Comparison of ENCODE assay signal across 22 mouse cellular contexts in genomic region chr13:73298717-73299116, GRCm38 (mm10). TPM values are rescaled to one million over a fixed set of nuclear protein-coding genes. Genes with fewer than 3 reads are reported as not detected.
A peak's percentile ranks its signal among the peaks of the same experiment; 100 is the strongest.
DNase-seq lines count a peak whose midpoint lies in the region; ATAC-seq lines count a peak whose summit lies in the region.
"Had no signal": no experiment of that assay in that cellular context is flagged by ENCODE, and none has a peak within 500 bp of the region (broad histone marks: within the 10 kb centered on the region; RNA-seq: fewer than 3 reads in every experiment).

No protein-coding gene starts in this region.

- no peak overlapping the region for H3K9ac ChIP-seq in heart, embryonic 14.5 days (ENCODE audit: low read length)
- H3K9ac ChIP-seq in liver, embryonic 12.5 days, result no peak overlapping the region
- H3K9ac ChIP-seq: forebrain, embryonic 13.5 days; forebrain, postnatal 0 days; hindbrain, embryonic 15.5 days had no signal

- ATAC-seq in heart, embryonic 14.5 days (ENCODE audit: insufficient number of reproducible peaks, insufficient read depth, low FRiP score, low read depth), result peak; percentile 94
- peak; percentile 91 for ATAC-seq in liver, embryonic 12.5 days
- ATAC-seq: CD4-positive, CD25-positive, alpha-beta regulatory T cell, adult 4 months; forebrain, embryonic 13.5 days; forebrain, postnatal 0 days had no signal

- WGBS in heart, embryonic 10.5 days, result 7% methylated on average over 4 of the region's 4 CpGs
- 8% methylated on average over 4 of the region's 4 CpGs for WGBS in heart, embryonic 14.5 days
- 16% methylated on average over 4 of the region's 4 CpGs for WGBS in liver, embryonic 12.5 days (ENCODE audit: insufficient replicate concordance)

- 0 out of 2 replicates have a peak overlapping the region, but pooled peaks have one; percentile 20 for H3K4me2 ChIP-seq in heart, embryonic 14.5 days (ENCODE audit: low read length)
- H3K4me2 ChIP-seq in liver, embryonic 12.5 days, result peak overlapping the region; percentile 42
- H3K4me2 ChIP-seq: forebrain, embryonic 13.5 days; hindbrain, embryonic 15.5 days had no signal

- peak; percentile 97 for DNase-seq in heart, embryonic 10.5 days (ENCODE audit: low spot score)
- DNase-seq in heart, postnatal 25 days (ENCODE audit: low spot score), result no peak
- no peak for DNase-seq in heart, adult 11 months
- peak; percentile 51 for DNase-seq in heart, postnatal 4 days
- no peak for DNase-seq in heart, postnatal 10 days
- no peak for DNase-seq in kidney, postnatal 10 days
- DNase-seq: adrenal gland, adult 8-10 months; adrenal gland, postnatal 36 days; B cell, adult 2 months; cerebellum, adult 2 months; forebrain, postnatal 0 days; gastrocnemius, postnatal 14 days; kidney, adult 18-20 months had no signal

- H3K27ac ChIP-seq in heart, embryonic 10.5 days, result peak overlapping the region; percentile 81; the same call in 1 of the 2 replicates
- H3K27ac ChIP-seq in heart, embryonic 14.5 days (replicated peaks in 1 of 2; ENCODE audit: control insufficient read depth in 1 of 2, insufficient read depth in 1 of 2, low read depth in 2 of 2, low read length in 2 of 2), result peak overlapping the region; percentile 92
- peak overlapping the region; percentile 45; the same call in 1 of the 2 replicates for H3K27ac ChIP-seq in liver, embryonic 12.5 days
- H3K27ac ChIP-seq: embryonic facial prominence, embryonic 10.5 days; forebrain, embryonic 13.5 days; hindbrain, embryonic 15.5 days had no signal

- no peaks in the 10 kb centered on the region for H3K9me3 ChIP-seq in heart, embryonic 10.5 days
- H3K9me3 ChIP-seq in heart, embryonic 14.5 days (ENCODE audit: control insufficient read depth, low read length), result no peaks in the 10 kb centered on the region
- no peaks in the 10 kb centered on the region for H3K9me3 ChIP-seq in liver, embryonic 12.5 days (replicated peaks)
- H3K9me3 ChIP-seq: embryonic facial prominence, embryonic 10.5 days; forebrain, embryonic 13.5 days; hindbrain, embryonic 15.5 days had no signal

- no peak overlapping the region for H3K4me3 ChIP-seq in heart, embryonic 10.5 days
- H3K4me3 ChIP-seq in heart, embryonic 14.5 days (ENCODE audit: control insufficient read depth in 1 of 2, insufficient read depth in 1 of 2, low read depth in 1 of 2, low read length in 2 of 2), result no peak overlapping the region
- H3K4me3 ChIP-seq in liver, embryonic 12.5 days, result no peak overlapping the region
- H3K4me3 ChIP-seq: embryonic facial prominence, embryonic 10.5 days; forebrain, embryonic 13.5 days; hindbrain, embryonic 15.5 days had no signal

- H3K36me3 ChIP-seq in heart, embryonic 10.5 days, result no peaks in the 10 kb centered on the region
- H3K36me3 ChIP-seq in heart, embryonic 14.5 days (ENCODE audit: control insufficient read depth, insufficient read depth, low read length), result no peaks in the 10 kb centered on the region
- H3K36me3 ChIP-seq in liver, embryonic 12.5 days, result no peaks in the 10 kb centered on the region
- H3K36me3 ChIP-seq: embryonic facial prominence, embryonic 10.5 days; G1E; hindbrain, embryonic 15.5 days had no signal

- no peaks in the 10 kb centered on the region for H3K27me3 ChIP-seq in heart, embryonic 10.5 days (ENCODE audit: insufficient read depth, poor library complexity, severe bottlenecking)
- no peaks in the 10 kb centered on the region for H3K27me3 ChIP-seq in heart, embryonic 14.5 days (ENCODE audit: control insufficient read depth, insufficient read depth, low read length)
- H3K27me3 ChIP-seq in liver, embryonic 12.5 days (replicated peaks), result no peaks in the 10 kb centered on the region
- H3K27me3 ChIP-seq: forebrain, embryonic 13.5 days; hindbrain, embryonic 15.5 days had no signal

- intact Hi-C loops in heart, postnatal 25 days (cut with DNase I), result no loop called here
- intact Hi-C loops in heart, postnatal 10 days (cut with DNase I), result no loop called here

- peaks cover 40% of the 10 kb centered on the region for H3K4me1 ChIP-seq in heart, embryonic 10.5 days
- H3K4me1 ChIP-seq in heart, embryonic 14.5 days (ENCODE audit: control insufficient read depth in 2 of 2, insufficient read depth in 2 of 2, low read length in 2 of 2), result peaks cover 20 to 30% of the 10 kb centered on the region in 2 experiments
- peaks cover 21% of the 10 kb centered on the region for H3K4me1 ChIP-seq in liver, embryonic 12.5 days
- H3K4me1 ChIP-seq: embryonic facial prominence, embryonic 10.5 days; forebrain, embryonic 13.5 days; hindbrain, embryonic 15.5 days had no signal

RNA-seq across cellular contexts. Expression of gene Mrpl36, which starts 29.6 kb away (rescaled TPM):
- 145 and 181 TPM in 2 replicates for polyA plus RNA-seq in heart, embryonic 10.5 days (2016; fragmentation: Nextera tagmentation; extraction: Ambion mirVana)
- total RNA-seq in heart, postnatal 25 days (2021), result 10 to 100 TPM; 52.7 to 54.5 TPM
- 173 and 176 TPM in 2 replicates for polyA plus RNA-seq in heart, embryonic 14.5 days (2014; fragmentation: Nextera tagmentation; extraction: Ambion mirVana)
- 10 to 100 TPM; 41.6 to 43.9 TPM for total RNA-seq in heart, postnatal 4 days (2021)
- total RNA-seq in heart, postnatal 10 days (2021), result 10 to 100 TPM; 43.0 to 46.9 TPM
- 142 and 151 TPM in 2 replicates for polyA plus RNA-seq in liver, embryonic 12.5 days (2016; fragmentation: Nextera tagmentation; extraction: Ambion mirVana)

RNA-seq across cellular contexts. Expression of gene Ndufs6, which starts 29.6 kb away (rescaled TPM):
- 499 and 600 TPM in 2 replicates for polyA plus RNA-seq in heart, embryonic 10.5 days (2016; fragmentation: Nextera tagmentation; extraction: Ambion mirVana)
- 1,000 to 10,000 TPM; 1,182 to 1,218 TPM for total RNA-seq in heart, postnatal 25 days (2021)
- polyA plus RNA-seq in heart, embryonic 14.5 days (2014; fragmentation: Nextera tagmentation; extraction: Ambion mirVana), result 792 and 837 TPM in 2 replicates
- total RNA-seq in heart, postnatal 4 days (2021), result 100 to 1,000 TPM; 659 to 710 TPM
- 100 to 1,000 TPM; 859 to 902 TPM for total RNA-seq in heart, postnatal 10 days (2021)
- polyA plus RNA-seq in liver, embryonic 12.5 days (2016; fragmentation: Nextera tagmentation; extraction: Ambion mirVana), result 300 and 310 TPM in 2 replicates

RNA-seq across cellular contexts. Expression of gene Irx4, which starts 38.4 kb away (rescaled TPM):
- polyA plus RNA-seq in heart, embryonic 10.5 days (2016; fragmentation: Nextera tagmentation; extraction: Ambion mirVana), result 39.4 and 78.4 TPM in 2 replicates
- total RNA-seq in heart, postnatal 25 days (2021), result 10 to 100 TPM; 26.0 to 27.0 TPM
- polyA plus RNA-seq in heart, embryonic 14.5 days (2014; fragmentation: Nextera tagmentation; extraction: Ambion mirVana), result 43.3 and 47.3 TPM in 2 replicates
- total RNA-seq in heart, postnatal 4 days (2021), result 10 to 100 TPM; 53.3 to 64.3 TPM
- total RNA-seq in heart, postnatal 10 days (2021), result 10 to 100 TPM; 27.6 to 49.8 TPM
- polyA plus RNA-seq in liver, embryonic 12.5 days (2016; fragmentation: Nextera tagmentation; extraction: Ambion mirVana), result 0.06 TPM in 1 of 2 replicates, not detected in the other
- total RNA-seq: adrenal gland, postnatal 36 days; forebrain, postnatal 0 days; G1E; gastrocnemius, adult 18-20 months; gastrocnemius, postnatal 14 days had no signal
- polyA plus RNA-seq: CD4-positive, CD25-positive, alpha-beta regulatory T cell, adult 4 months; forebrain, embryonic 13.5 days; forebrain, postnatal 0 days; G1E; gonadal fat pad, adult 2 months had no signal

Comparison
In these comparisons a context has a peak if more than half of its experiments do, and no peak if none do; other contexts are left out.
1. DNase-seq: peak in heart, embryonic 10.5 days (single experiment) and heart, postnatal 4 days (single experiment); none in heart, postnatal 25 days (single experiment), heart, adult 11 months (single experiment), heart, postnatal 10 days (0 of 2) and kidney, postnatal 10 days (single experiment).
2. Peak in every context shown above with its lines, with median percentiles within 50 percentile points of each other: H3K27ac ChIP-seq.